ENCODE assay signal across 9 mouse cellular contexts in the genomic region with DNA sequence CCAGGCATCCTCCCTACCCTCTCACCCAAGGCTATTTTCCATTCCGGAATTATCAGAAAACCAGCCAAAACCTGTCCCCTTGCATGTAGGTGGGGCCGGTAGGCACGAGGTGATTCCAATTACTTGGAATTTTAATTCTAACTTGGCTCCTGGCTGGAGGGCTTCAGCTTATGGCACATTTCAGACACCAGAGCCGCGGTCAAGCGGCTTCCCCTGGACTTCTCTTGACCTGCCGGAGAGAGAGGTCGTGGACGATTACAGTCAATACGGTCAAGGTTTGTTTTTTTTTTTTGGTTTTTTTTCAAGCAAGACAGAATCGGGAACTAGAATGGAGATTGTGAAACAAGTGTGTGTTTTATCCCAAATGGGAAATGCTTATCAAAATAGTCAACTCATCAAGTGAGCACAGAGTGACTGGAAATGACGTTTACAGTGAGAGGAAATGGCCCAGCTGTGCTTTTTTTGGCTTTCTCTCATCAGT. TPM values are rescaled to one million over a fixed set of nuclear protein-coding genes. Genes with fewer than 3 reads are reported as not detected.
DNase-seq lines count a peak whose midpoint lies in the region; ATAC-seq lines count a peak whose summit lies in the region.
"Had no signal": no experiment of that assay in that cellular context is flagged by ENCODE, and none has a peak within 500 bp of the region (broad histone marks: within the 10 kb centered on the region; RNA-seq: fewer than 3 reads in every experiment).

No protein-coding gene starts in this region.

- no peaks in the 10 kb centered on the region for H3K27me3 ChIP-seq in limb, embryonic 15.5 days
- H3K27me3 ChIP-seq in midbrain, embryonic 11.5 days (ENCODE audit: control insufficient read depth, insufficient read depth, low read length): no peaks in the 10 kb centered on the region
- no peaks in the 10 kb centered on the region for H3K27me3 ChIP-seq in hindbrain, embryonic 16.5 days (replicated peaks; ENCODE audit: control insufficient read depth, insufficient read depth, low read length)

- peak overlapping the region; percentile 3; the same call in 1 of the 2 replicates for H3K27ac ChIP-seq in limb, embryonic 15.5 days
- H3K27ac ChIP-seq in midbrain, embryonic 11.5 days (ENCODE audit: low read depth, low read length): no peak overlapping the region
- H3K27ac ChIP-seq in hindbrain, embryonic 16.5 days (ENCODE audit: low read depth, low read length): no peak overlapping the region

- H3K36me3 ChIP-seq in limb, embryonic 15.5 days: peaks cover 56% of the 10 kb centered on the region
- peaks cover 57% of the 10 kb centered on the region for H3K36me3 ChIP-seq in midbrain, embryonic 11.5 days (ENCODE audit: control insufficient read depth, insufficient read depth, low read length)
- peaks cover 29% of the 10 kb centered on the region for H3K36me3 ChIP-seq in hindbrain, embryonic 16.5 days (ENCODE audit: control insufficient read depth, insufficient read depth, low read length)

- H3K9ac ChIP-seq in limb, embryonic 15.5 days: no peak overlapping the region
- no peak overlapping the region for H3K9ac ChIP-seq in midbrain, embryonic 11.5 days (ENCODE audit: low read length)
- no peak overlapping the region for H3K9ac ChIP-seq in hindbrain, embryonic 16.5 days (ENCODE audit: low read depth, low read length)

- H3K9me3 ChIP-seq in limb, embryonic 15.5 days: peaks cover 3% of the 10 kb centered on the region; the same call in 1 of the 2 replicates
- H3K9me3 ChIP-seq in midbrain, embryonic 11.5 days (ENCODE audit: control insufficient read depth, low read length): peaks cover 49% of the 10 kb centered on the region
- peaks cover 24% of the 10 kb centered on the region for H3K9me3 ChIP-seq in hindbrain, embryonic 16.5 days (ENCODE audit: control insufficient read depth, low read length)

- no peak overlapping the region for H3K4me2 ChIP-seq in limb, embryonic 15.5 days
- H3K4me2 ChIP-seq in midbrain, embryonic 11.5 days: no peak overlapping the region
- no peak overlapping the region for H3K4me2 ChIP-seq in hindbrain, embryonic 16.5 days (ENCODE audit: low read length)

- peak; percentile 72 to 94 for DNase-seq in heart, adult 18-20 months
- no peak for DNase-seq in heart, adult 8-10 months (ENCODE audit: low spot score)
- DNase-seq in right cerebral cortex, adult 18-20 months: peak; percentile 19
- no peak for DNase-seq in right cerebral cortex, postnatal 36 days (ENCODE audit: low spot score in 2 of 2)
- DNase-seq in c-Kit-positive CD71-positive TER-119-positive erythroid progenitor cells, embryonic 14.5 days (ENCODE audit: low spot score): peak; percentile 24
- no peak for DNase-seq in midbrain, embryonic 11.5 days (ENCODE audit: low spot score, missing footprints)

- H3K4me1 ChIP-seq in limb, embryonic 15.5 days: no peaks in the 10 kb centered on the region
- H3K4me1 ChIP-seq in midbrain, embryonic 11.5 days (ENCODE audit: control insufficient read depth, insufficient read depth, low read length): no peaks in the 10 kb centered on the region
- no peaks in the 10 kb centered on the region; the same call in 1 of the 2 replicates for H3K4me1 ChIP-seq in hindbrain, embryonic 16.5 days (ENCODE audit: control insufficient read depth, insufficient read depth, low read depth, low read length)

- WGBS in limb, embryonic 15.5 days: 80% methylated on average over 12 of the region's 12 CpGs
- 89% methylated on average over 12 of the region's 12 CpGs for WGBS in midbrain, embryonic 11.5 days
- WGBS in hindbrain, embryonic 16.5 days: 87% methylated on average over 12 of the region's 12 CpGs

- ATAC-seq in limb, embryonic 15.5 days (ENCODE audit: insufficient number of reproducible peaks, low FRiP score, low TSS enrichment, low read depth): no peak
- no peak for ATAC-seq in midbrain, embryonic 11.5 days (ENCODE audit: low FRiP score)
- ATAC-seq in hindbrain, embryonic 16.5 days: no peak
- ATAC-seq: Patski had no signal

- no peak overlapping the region for H3K4me3 ChIP-seq in limb, embryonic 15.5 days
- no peak overlapping the region for H3K4me3 ChIP-seq in midbrain, embryonic 11.5 days (ENCODE audit: low read depth, low read length)
- H3K4me3 ChIP-seq in hindbrain, embryonic 16.5 days (ENCODE audit: low read length): no peak overlapping the region

RNA-seq across cellular contexts. Expression of gene Gm21887, which starts 28.6 kb away (rescaled TPM):
- 10 to 100 TPM; 43.1 to 43.4 TPM for total RNA-seq in heart, adult 18-20 months (2021)
- 10 to 100 TPM; 17.8 to 49.6 (median 29.3) TPM for total RNA-seq in heart, adult 8-10 months (2022)
- polyA plus RNA-seq in limb, embryonic 15.5 days (2015; fragmentation: Nextera tagmentation; extraction: Ambion mirVana): 133 and 163 TPM in 2 replicates
- polyA plus RNA-seq in midbrain, embryonic 11.5 days (2014; fragmentation: Nextera tagmentation; extraction: Ambion mirVana): 177 and 189 TPM in 2 replicates
- 91.3 and 180 TPM in 2 replicates for polyA plus RNA-seq in hindbrain, embryonic 16.5 days (2015; fragmentation: Nextera tagmentation; extraction: Ambion mirVana)

Comparison
In these comparisons a context has a peak if more than half of its experiments do, and no peak if none do; other contexts are left out.
1. DNase-seq: peak in heart, adult 18-20 months (2 of 2), right cerebral cortex, adult 18-20 months (single experiment) and c-Kit-positive CD71-positive TER-119-positive erythroid progenitor cells, embryonic 14.5 days (single experiment); none in heart, adult 8-10 months (single experiment), right cerebral cortex, postnatal 36 days (0 of 2) and midbrain, embryonic 11.5 days (single experiment).